Mouse (Mus musculus): Measurements from ENCODE around the gene Klhdc10. TPM values are rescaled to one million over a fixed set of nuclear protein-coding genes. Genes with fewer than 3 reads are reported as not detected.

Gene Klhdc10
- polyA plus RNA-seq, 2 experiments, result 9.4 to 12.8 TPM

- Histone ChIP-seq H3K9ac (replicated peaks) (peak within 1 kb of the TSS; percentile 79), H3K27me3 (ENCODE audit: control insufficient read depth, insufficient read depth, low read length) (no peaks in the 10 kb centered on the region), H3K36me3 (replicated peaks; ENCODE audit: control insufficient read depth, insufficient read depth, low read depth) (peaks cover 3% of the 10 kb centered on the region; the same call in 1 of the 2 replicates), H3K4me2 (ENCODE audit: low read depth) (peak within 1 kb of the TSS; percentile 69), H3K4me1 (replicated peaks; ENCODE audit: control insufficient read depth in 2 of 2, insufficient read depth in 2 of 2, low read length in 1 of 2) (peaks cover 5 to 8% of the 10 kb centered on the region in 2 experiments), H3K9me3 (ENCODE audit: control insufficient read depth, low read length) (no peaks in the 10 kb centered on the region), H3K27ac (peak within 1 kb of the TSS; percentile 34), H3K4me3 (ENCODE audit: insufficient read depth in 1 of 2, low read depth in 2 of 2, low read length in 2 of 2) (peak within 1 kb of the TSS; percentile 86 to 98)
- ATAC-seq (ENCODE audit: insufficient read depth), result peak; percentile 84
- TF ChIP-seq CTCF (IDR thresholded peaks at IDR 0.05; ENCODE audit: low read depth) (no peak), EP300 (IDR thresholded peaks at IDR 0.05; ENCODE audit: low read depth) (no peak)
- DNase-seq (ENCODE audit: low read depth in 3 of 3, low spot score in 3 of 3), result peak; percentile 84 to 88 (median 87)
- WGBS (ENCODE audit: insufficient replicate concordance), result 8% methylated on average over 33 of the region's 33 CpGs
Observed at GRCm38 (mm10) chr6:30390714-30391697, 10.7 kb upstream of the Klhdc10 start, which contains the start of gene Zc3hc1. Zc3hc1 (minus strand) TSS chr6:30391028.

DNA sequence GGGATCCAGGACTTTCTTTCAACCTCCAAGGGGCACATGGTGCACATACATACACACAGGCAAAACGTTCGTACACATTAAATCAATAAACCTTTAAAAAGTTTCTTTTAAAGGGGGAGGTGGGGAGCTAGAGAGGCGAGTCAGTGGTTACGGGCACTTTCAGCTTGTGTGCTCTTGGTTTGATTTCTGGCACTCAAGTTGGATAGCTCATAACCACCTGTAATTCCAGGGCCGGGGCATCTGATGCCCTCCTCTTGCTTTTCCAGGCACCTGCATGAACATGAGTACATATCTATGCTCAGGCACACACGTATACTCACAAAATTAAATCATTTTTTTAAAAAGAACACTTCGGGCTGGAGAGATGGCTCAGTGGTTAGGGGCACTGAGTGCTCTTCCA, 9.7 kb upstream of the Klhdc10 start:
- Histone ChIP-seq H3K4me3 (ENCODE audit: insufficient read depth in 1 of 2, low read depth in 2 of 2, low read length in 2 of 2) (no peak overlapping the region), H3K9me3 (ENCODE audit: control insufficient read depth, low read length) (no peaks in the 10 kb centered on the region), H3K9ac (replicated peaks) (no peak overlapping the region), H3K4me1 (replicated peaks; ENCODE audit: control insufficient read depth in 2 of 2, insufficient read depth in 2 of 2, low read length in 1 of 2) (peaks cover 5 to 8% of the 10 kb centered on the region in 2 experiments), H3K36me3 (replicated peaks; ENCODE audit: control insufficient read depth, insufficient read depth, low read depth) (no peaks in the 10 kb centered on the region), H3K4me2 (ENCODE audit: low read depth) (no peak overlapping the region), H3K27me3 (ENCODE audit: control insufficient read depth, insufficient read depth, low read length) (no peaks in the 10 kb centered on the region), H3K27ac (no peak overlapping the region)
- TF ChIP-seq CTCF (IDR thresholded peaks at IDR 0.05; ENCODE audit: low read depth) (no peak), EP300 (IDR thresholded peaks at IDR 0.05; ENCODE audit: low read depth) (no peak)
- DNase-seq (ENCODE audit: low read depth in 3 of 3, low spot score in 3 of 3), result no peak
- WGBS (ENCODE audit: insufficient replicate concordance), result 73% methylated on average over 7 of the region's 7 CpGs
- ATAC-seq (ENCODE audit: insufficient read depth), result no peak

DNA sequence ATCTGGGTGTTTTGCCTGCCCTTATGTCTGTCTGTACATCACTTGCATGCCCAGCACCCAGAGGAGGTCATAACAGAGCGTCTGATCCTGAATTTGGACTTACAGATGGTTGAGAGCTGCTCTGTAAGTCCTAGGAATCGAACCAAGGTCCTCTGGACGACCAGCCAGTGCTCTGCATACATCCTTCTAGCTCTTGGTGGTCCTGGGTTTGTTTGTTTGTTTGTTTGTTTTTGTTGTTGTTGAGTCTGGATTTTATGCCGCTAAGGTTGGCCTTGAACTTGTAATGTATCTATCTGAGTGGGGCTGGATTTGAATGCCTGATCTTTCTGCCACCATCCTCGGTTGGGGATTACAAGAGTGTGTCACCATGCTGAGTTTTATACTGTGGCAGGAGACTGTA, 1.5 kb upstream of the Klhdc10 start:
- TF ChIP-seq EP300 (IDR thresholded peaks at IDR 0.05; ENCODE audit: low read depth) (no peak), CTCF (IDR thresholded peaks at IDR 0.05; ENCODE audit: low read depth) (no peak)
- Histone ChIP-seq H3K9ac (replicated peaks) (no peak overlapping the region), H3K9me3 (ENCODE audit: control insufficient read depth, low read length) (no peaks in the 10 kb centered on the region), H3K4me1 (replicated peaks; ENCODE audit: control insufficient read depth in 2 of 2, insufficient read depth in 2 of 2, low read length in 1 of 2) (peaks cover 0 to 9% of the 10 kb centered on the region in 2 experiments; a peak in 3 of 4 replicates), H3K27ac (no peak overlapping the region), H3K4me3 (ENCODE audit: insufficient read depth in 1 of 2, low read depth in 2 of 2, low read length in 2 of 2) (no peak overlapping the region), H3K4me2 (ENCODE audit: low read depth) (no peak overlapping the region), H3K36me3 (replicated peaks; ENCODE audit: control insufficient read depth, insufficient read depth, low read depth) (no peaks in the 10 kb centered on the region), H3K27me3 (ENCODE audit: control insufficient read depth, insufficient read depth, low read length) (no peaks in the 10 kb centered on the region)
- ATAC-seq (ENCODE audit: insufficient read depth) (no peak), DNase-seq (ENCODE audit: low read depth in 3 of 3, low spot score in 3 of 3) (no peak)
- 66% methylated on average over 5 of the region's 5 CpGs for WGBS (ENCODE audit: insufficient replicate concordance)

GRCm38 (mm10) chr6:30400716-30401115, 952 bp upstream of the Klhdc10 start:
- Histone ChIP-seq H3K4me2 (ENCODE audit: low read depth) (peak overlapping the region; percentile 89), H3K27me3 (ENCODE audit: control insufficient read depth, insufficient read depth, low read length) (no peaks in the 10 kb centered on the region), H3K4me1 (replicated peaks; ENCODE audit: control insufficient read depth in 2 of 2, insufficient read depth in 2 of 2, low read length in 1 of 2) (peaks cover 0 to 9% of the 10 kb centered on the region in 2 experiments; a peak in 3 of 4 replicates), H3K9me3 (ENCODE audit: control insufficient read depth, low read length) (no peaks in the 10 kb centered on the region), H3K4me3 (ENCODE audit: insufficient read depth in 1 of 2, low read depth in 2 of 2, low read length in 2 of 2) (peak overlapping the region; percentile 87 to 96; a peak in 3 of 4 replicates), H3K36me3 (replicated peaks; ENCODE audit: control insufficient read depth, insufficient read depth, low read depth) (no peaks in the 10 kb centered on the region), H3K27ac (peak overlapping the region; percentile 0; the same call in 1 of the 2 replicates), H3K9ac (replicated peaks) (peak overlapping the region; percentile 67)
- 7% methylated on average over 7 of the region's 7 CpGs for WGBS (ENCODE audit: insufficient replicate concordance)
- TF ChIP-seq EP300 (IDR thresholded peaks at IDR 0.05; ENCODE audit: low read depth), result no peak
- no peak for TF ChIP-seq CTCF (IDR thresholded peaks at IDR 0.05; ENCODE audit: low read depth)
- DNase-seq (ENCODE audit: low read depth in 3 of 3, low spot score in 3 of 3) (peak in 1 of 3 experiments; percentile 9), ATAC-seq (ENCODE audit: insufficient read depth) (no peak)

GRCm38 (mm10) chr6:30402091-30402491, 423 bp downstream of the Klhdc10 start:
- Histone ChIP-seq H3K27ac (peak overlapping the region; percentile 69), H3K4me3 (ENCODE audit: insufficient read depth in 1 of 2, low read depth in 2 of 2, low read length in 2 of 2) (peak overlapping the region; percentile 87 to 96), H3K9ac (replicated peaks) (peak overlapping the region; percentile 92), H3K9me3 (ENCODE audit: control insufficient read depth, low read length) (no peaks in the 10 kb centered on the region), H3K4me2 (ENCODE audit: low read depth) (peak overlapping the region; percentile 89), H3K4me1 (replicated peaks; ENCODE audit: control insufficient read depth in 2 of 2, insufficient read depth in 2 of 2, low read length in 1 of 2) (peaks cover 0 to 9% of the 10 kb centered on the region in 2 experiments; a peak in 3 of 4 replicates), H3K27me3 (ENCODE audit: control insufficient read depth, insufficient read depth, low read length) (no peaks in the 10 kb centered on the region), H3K36me3 (replicated peaks; ENCODE audit: control insufficient read depth, insufficient read depth, low read depth) (no peaks in the 10 kb centered on the region)
- peak in 1 of 3 experiments; percentile 32 for DNase-seq (ENCODE audit: low read depth in 3 of 3, low spot score in 3 of 3)
- peak; percentile 56; the same call in 1 of the 2 replicates for ATAC-seq (ENCODE audit: insufficient read depth)
- TF ChIP-seq EP300 (IDR thresholded peaks at IDR 0.05; ENCODE audit: low read depth), result no peak
- TF ChIP-seq CTCF (IDR thresholded peaks at IDR 0.05; ENCODE audit: low read depth), result no peak
- WGBS (ENCODE audit: insufficient replicate concordance), result under 1% methylated on average over 29 of the region's 29 CpGs
